Mouse (Mus musculus) c-Kit-negative CD71-positive TER-119-positive erythroid progenitor cells, embryonic 14.5 days (primary cell): ENCODE measurements at regions not wholly inside any gene's neighbourhood (a gene's known extent, or its start where the extent isn't known, plus 50 kb on each side); places are given as distances from the start of the nearest gene placed in this dataset.

Experiments used
- DNase-seq: peaks from one replicate; pipeline ENCODE4 v3.0.0-alpha.2; 2013; ENCODE audit warnings: low read depth, low spot score

GRCm38 (mm10) chr4:12263746-12264145 is 91.9 kb upstream of the Fam92a start:
- no peak for DNase-seq

- DNase-seq: no peak
These were observed 91.4 kb upstream of the Fam92a start for GRCm38 (mm10) chr4:12263197-12263596.

DNA sequence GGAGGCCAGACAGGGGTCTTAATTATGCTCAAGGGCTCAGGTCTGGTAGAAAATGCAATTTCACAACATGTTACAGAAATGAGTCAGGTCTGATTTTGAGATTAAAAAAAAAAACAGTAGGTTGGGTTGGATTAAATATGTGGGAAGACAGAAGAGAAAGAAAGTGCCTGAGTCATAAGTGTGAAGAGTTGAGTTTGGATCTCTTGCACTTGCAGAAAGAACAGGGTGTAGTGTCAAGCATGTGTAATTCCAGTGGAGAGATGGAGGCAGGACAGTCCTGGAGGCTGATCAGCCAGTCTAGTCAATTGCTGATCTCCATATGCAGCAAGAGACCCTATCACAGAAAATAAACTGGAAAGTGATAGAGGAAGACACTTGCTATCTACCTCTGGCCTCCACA is 76.2 kb upstream of the Fam92a start:
- no peak for DNase-seq

- DNase-seq: no peak
These were observed 74.8 kb upstream of the Fam92a start for GRCm38 (mm10) chr4:12246595-12246994.

DNA sequence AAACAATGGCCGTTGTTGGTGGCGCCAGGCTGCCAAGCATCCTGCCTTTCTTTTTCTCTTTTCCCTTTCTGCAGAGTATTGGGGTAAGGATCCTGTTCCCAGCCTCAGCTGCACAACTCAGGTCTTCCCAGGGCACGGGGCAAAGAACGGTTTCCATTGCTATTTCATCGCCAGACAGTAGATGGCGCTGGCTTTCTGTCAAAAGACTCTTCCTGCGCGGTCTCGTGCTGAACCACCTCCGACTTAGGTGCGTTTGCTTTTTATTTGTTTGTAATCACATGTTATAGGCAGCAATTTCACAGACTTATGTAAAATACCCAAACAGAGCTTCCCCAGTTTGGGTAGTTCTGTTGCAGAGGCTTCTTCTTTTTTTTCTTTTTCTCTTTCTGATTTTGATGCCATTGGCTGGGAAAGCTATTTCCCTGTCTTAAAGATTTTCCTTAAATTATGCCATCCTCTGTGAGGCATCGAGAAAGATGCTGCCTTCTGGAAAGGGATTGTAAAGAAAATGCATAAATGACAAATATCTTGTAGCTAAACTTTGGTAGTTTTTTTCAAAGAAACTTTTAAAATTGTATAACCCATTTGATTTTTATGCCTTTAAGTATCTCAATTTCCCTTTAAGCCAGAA is 69.2 kb upstream of the Fam92a start:
- no peak for DNase-seq

DNA sequence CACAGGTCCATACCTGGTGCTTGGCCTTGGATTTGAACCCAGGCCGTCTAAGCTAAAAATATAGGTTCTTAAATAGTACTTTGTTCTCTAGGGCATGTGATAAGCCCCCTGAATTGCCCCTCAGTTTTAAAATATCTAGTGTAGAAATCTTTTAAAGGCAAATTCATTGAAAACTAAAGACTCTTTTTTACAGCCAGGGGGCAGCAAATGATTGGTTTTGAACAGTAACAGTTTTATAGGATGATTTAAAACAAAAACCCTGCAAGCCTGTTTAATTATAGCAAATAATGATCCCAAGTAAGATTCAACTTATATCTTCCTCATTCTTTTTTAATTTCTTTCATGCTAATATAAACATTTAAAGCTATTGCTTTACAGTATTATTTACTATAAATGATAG is 58.9 kb upstream of the Fam92a start:
- DNase-seq: no peak
